Mouse (Mus musculus): ENCODE measurements around the gene Wnt4.

GRCm38 (mm10) chr4:137265116-137265515 lies 12.2 kb upstream of the Wnt4 start:
- TF ChIP-seq ZNF384 (IDR thresholded peaks at IDR 0.05; ENCODE audit: low read depth, low read length), result no peak
- no peak for TF ChIP-seq HCFC1 (IDR thresholded peaks at IDR 0.05; ENCODE audit: borderline replicate concordance, insufficient read depth, low read length)
